Mouse (Mus musculus) brain, embryonic 14.5 days (tissue): ENCODE data around the gene Asna1. TPM values are rescaled to one million over a fixed set of nuclear protein-coding genes. Genes with fewer than 3 reads are reported as not detected.

Source experiments
- DNase-seq: peaks from one replicate; pipeline ENCODE4 v3.0.0-alpha.2; 2011; ENCODE audit warnings: low read depth
- CTCF ChIP-seq: fragments of 200-500 bp; IDR thresholded peaks from 2 replicates; pipeline ENCODE4 v1.5.1; 2012; ENCODE audit warnings: inconsistent platforms, mild to moderate bottlenecking, moderate library complexity, borderline replicate concordance; ENCODE audit not compliant: insufficient read depth, insufficient read length; ENCODE audit errors: extremely low read depth
- POLR2A ChIP-seq: fragments of 200-500 bp; IDR thresholded peaks from 2 replicates; pipeline ENCODE4 v1.6.1; 2012; ENCODE audit warnings: mild to moderate bottlenecking, inconsistent platforms, borderline replicate concordance; ENCODE audit not compliant: poor library complexity, insufficient read depth, insufficient read length, severe bottlenecking; ENCODE audit errors: extremely low read depth
- polyA plus RNA-seq: library from polyadenylated mRNA; depleted of rRNA; stranded (reverse); fragments of >200 nt; gene quantifications from 2 replicates; pipeline ENCODE4 v1.2.3, GENCODE M21; 2012; rRNA removed

Asna1 gene
- polyA plus RNA-seq, result 224 and 279 TPM in 2 replicates

DNA sequence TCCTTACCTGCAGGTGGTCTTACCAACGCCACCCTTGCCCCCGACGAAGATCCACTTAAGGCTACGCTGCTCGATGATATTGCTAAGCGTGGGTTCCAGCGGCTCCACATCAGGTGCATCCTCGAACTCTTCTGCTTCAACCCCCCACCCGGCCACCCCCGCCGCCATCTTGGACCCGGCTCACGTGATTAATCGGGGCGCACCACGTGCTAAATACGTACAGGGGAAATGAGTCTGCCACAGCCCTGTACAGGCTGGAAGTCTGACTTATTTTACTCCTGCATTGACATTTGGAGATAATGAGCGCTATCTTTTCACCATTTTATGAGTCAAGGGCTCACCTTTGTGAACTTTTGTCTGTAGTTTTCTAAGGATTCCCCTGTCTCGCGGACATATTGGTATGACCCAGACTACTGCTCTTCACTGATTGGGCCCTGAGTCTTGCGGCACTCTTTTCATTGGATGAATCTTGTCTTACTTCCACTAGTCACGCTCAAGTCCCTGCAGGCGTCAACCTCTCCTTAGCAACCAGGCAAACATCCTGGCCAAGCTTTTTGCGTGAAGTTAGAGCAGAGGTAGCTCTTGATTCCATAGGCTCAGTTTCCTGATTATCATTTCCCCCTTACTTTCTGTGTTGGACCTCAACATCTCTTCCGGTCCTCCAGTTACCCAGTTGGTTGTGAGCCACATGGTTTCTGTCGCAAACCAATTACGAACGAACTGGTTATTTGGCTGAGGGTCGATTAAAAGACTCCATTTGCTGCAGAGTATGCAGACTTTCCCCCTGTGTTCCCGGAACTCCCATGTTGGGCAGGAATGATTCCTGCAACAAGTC is at the start of gene Asna1:
Asna1 (minus strand) TSS at position 184 of the 835 bp plus-strand sequence.
- TF ChIP-seq CTCF (no peak), POLR2A (peak; percentile 31; the same call in 1 of the 2 replicates)
- DNase-seq, result peak; percentile 98

DNA sequence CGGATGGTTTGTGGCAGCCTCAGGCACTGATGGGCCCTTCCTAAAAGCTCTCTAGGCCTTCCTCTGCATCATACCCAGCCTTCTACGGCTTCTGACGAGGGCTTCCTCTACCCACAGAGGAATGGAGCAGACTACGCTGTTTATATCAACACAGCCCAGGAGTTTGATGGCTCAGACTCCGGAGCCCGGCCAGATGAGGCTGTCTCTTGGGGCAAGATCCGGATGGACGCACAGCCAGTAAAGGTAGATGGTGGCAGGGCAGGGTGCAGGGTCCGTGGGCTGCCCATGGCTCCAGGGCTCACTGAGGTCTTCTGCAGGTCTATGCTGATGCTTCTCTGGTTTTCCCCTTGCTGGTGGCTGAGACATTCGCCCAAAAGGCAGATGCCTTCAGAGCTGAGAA is 49.5 kb upstream of the Asna1 start:
- DNase-seq, result no peak
- no peak for TF ChIP-seq CTCF
- no peak for TF ChIP-seq POLR2A

DNA sequence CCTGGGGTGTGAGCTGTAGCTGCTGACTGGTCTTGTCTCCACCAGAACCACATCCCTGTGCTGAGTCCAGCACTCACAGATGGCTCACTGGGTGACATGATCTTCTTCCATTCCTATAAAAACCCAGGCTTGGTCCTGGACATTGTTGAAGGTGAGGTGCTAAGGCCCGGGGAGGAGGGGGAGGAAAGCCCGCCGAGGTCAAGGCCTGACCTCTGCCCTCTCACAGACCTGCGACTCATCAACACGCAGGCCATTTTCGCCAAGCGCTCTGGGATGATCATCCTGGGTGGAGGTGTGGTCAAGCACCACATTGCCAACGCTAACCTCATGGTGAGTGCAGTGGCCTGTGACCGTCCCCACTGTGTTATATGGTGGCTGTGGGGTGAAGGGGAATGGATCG is 49.1 kb upstream of the Asna1 start:
- no peak for DNase-seq
- TF ChIP-seq CTCF (no peak), POLR2A (no peak)

DNA sequence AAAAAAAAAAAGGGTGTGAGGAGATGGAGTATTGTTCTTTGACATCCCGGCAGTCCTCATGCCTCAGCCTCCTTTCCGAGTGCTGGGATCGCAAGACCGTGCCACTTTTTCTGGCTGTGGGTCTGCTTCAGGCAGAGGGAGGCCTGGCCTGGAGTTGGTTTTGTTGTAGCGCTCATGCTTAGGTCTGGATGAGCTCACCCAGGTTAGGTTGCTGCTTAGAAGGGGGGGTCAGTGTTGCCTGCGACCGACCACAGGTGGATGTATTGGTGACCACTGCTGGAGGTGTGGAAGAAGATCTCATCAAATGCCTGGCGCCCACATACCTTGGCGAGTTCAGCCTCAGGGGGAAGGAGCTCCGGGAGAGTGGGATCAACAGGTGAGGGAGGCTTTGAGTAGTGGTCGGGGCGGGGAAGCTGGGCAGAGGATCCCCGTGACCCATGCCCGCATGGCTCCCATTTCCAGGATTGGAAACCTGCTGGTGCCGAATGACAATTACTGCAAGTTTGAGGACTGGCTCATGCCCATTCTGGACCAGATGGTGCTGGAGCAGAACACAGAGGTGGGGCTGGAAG is 48.0 kb upstream of the Asna1 start:
- no peak for TF ChIP-seq CTCF
- no peak for TF ChIP-seq POLR2A
- no peak for DNase-seq

DNA sequence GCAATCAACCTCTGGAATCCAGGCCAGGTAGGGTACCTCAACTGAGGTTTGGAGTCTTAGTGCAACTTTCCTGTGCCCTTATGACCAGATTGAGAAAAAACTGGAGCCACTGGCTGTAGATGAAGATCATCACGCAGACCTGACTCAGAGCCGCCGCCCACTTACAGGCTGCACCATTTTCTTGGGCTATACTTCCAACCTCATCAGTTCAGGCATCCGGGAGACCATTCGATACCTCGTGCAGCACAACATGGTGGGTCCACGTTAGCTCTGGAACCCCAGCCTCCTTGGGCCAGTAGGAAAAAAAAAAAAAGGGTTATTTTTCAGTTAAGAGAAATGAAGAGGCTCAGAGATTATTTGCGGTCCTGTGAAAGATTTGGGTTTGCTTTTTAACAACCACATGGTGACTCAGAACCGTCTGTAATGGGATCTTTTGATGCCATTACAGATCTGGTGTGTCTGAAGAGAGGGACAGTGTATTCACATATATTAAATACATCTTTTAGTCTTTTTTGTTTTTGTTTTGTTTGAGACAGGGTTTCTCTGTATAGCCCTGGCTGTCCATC is 47.4 kb upstream of the Asna1 start:
- TF ChIP-seq CTCF (no peak), POLR2A (no peak)
- no peak for DNase-seq

DNA sequence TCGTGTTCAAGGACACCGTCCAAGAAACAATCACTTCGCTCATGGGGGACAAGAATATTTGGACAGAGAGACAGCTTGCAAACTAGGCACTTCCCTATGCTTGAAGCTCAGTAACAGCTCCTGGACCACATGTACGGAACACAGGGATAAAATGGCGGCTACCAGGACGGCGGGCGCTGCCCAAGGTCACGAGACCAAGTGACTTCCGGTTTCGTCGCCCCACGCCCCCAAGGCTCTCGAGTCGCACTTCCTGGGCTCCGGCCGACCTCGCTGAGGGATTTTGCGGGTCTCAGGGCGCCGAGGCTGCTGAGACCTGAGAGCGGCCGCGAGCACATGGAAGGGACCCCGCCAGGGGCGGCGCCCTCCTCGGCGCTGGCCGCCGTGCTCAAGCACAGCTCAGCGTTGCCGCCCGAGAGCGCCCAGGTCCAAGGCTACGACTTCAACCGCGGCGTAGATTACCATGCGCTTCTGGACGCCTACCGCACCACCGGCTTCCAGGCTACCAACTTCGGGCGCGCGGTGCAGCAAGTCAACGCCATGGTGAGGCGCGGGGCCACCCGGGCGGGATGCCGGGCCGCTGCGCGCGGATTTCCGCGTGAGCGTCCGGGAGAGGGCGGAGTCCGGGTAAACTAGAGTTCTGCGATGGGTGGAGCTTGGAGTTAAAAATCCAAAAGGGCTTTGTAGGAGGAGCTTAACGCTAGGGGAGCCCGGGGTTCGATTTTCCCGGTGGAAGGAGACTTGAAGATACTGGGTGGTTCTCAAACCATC is 46.6 kb upstream of the Asna1 start, which contains the start of gene Dhps:
Dhps (plus strand) TSS at position 244 of the 768 bp plus-strand sequence.
- TF ChIP-seq CTCF (no peak), POLR2A (peak; percentile 64)
- peak; percentile 97 for DNase-seq

DNA sequence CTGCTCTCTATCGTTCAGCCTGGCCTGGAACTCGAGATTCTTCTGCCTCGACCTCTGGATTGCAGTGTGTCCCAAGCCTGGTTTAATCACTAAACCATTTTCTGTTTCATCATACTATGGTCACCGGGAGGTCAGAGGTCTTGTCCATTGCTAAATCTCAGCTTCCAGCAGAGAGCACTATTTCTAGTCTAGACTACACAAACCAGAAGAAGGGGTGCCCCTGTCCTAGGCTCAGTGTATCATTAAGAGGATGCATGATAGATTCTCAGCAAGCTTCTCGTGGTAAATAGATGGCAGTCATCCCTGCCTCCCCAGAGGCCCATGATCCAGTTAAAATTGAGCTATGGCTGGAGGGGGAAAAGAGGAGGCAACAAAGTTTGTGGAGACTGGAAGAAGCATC is 46.0 kb upstream of the Asna1 start:
- TF ChIP-seq CTCF, result no peak
- TF ChIP-seq POLR2A, result no peak
- no peak for DNase-seq

DNA sequence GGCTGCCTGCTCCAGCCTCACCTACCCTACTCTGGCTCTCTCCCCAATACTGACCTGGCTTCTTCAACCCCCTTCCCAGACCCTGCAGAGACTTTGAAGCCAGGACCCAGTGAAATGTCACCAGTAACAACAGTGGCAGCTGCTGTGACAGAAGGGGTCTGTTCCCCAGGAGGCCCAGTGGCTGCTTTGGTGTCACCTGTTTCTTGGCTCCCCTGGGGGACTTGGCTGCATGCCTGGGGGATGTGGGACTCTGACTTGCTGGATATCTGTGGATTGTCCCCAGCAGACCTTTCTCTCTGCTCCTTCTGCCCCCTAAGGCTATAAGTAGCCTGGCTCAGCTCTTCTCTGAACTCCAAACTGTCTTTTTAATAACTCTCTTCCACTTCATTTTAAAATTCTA is 42.9 kb upstream of the Asna1 start, which contains the start of gene Gm5741:
Gm5741 (minus strand) TSS at position 1 of the 400 bp plus-strand sequence.
- no peak for DNase-seq
- TF ChIP-seq POLR2A (no peak), CTCF (no peak)

DNA sequence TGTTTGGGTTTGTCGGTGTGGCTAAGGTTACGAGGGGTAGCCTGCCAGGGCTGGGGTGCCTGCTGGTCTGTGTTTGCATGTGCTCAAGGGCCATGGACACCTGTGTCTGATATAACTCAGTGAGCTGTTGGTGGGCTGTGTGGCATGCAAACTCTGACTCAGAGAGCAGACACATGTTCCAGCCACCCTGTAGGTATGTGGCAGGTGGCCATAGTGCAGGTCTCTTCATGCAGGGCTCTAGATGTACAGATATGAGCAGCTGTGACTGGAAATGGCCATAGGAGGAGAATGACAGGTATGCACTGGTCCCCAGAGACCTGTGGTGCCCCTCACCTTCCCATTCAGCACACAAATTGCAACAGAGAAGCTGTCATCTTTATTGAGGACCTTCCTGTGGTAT is 42.1 kb upstream of the Asna1 start:
- no peak for TF ChIP-seq POLR2A
- no peak for TF ChIP-seq CTCF
- no peak for DNase-seq

DNA sequence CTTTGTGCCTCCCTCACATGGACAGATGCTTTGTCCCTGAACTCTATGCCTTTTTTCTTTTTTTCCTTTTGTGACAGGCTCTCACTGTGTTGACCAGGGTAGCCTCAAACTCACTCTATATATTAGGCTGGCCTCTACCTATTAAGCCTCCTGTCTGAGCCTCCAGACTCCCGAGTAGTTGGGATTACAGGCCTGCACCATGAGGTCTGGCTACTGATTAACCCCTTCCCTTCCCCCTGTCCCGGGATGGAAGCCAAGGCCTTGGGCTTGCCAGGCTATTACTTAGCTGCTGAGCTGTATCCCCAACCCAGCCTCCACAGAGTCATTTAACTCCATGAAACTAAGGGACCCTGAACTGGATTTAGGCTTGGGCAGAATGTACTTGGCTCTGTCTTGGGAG is 40.1 kb upstream of the Asna1 start:
- TF ChIP-seq POLR2A (no peak), CTCF (no peak)
- DNase-seq, result no peak

DNA sequence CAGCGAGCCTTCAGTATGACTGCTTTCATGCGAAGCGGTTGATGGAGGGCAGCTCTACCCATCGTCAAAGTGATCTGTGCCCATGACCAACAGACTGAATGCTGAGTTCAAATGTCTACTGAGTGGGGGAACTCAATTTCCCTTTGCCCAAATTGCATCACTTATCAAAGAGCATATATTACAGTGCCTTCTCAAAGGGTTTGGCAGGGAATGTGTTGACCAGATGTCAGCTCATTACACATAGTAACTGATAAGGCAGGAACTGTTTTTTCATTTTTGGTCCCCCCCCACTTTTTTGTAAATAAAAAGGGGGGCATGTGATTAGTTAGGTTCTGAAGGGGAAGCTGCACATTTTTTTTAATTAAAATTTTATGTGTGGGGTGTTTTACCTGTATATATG is 37.5 kb upstream of the Asna1 start:
- DNase-seq, result no peak
- no peak for TF ChIP-seq CTCF
- no peak for TF ChIP-seq POLR2A
